Mouse (Mus musculus): Measurements from ENCODE around the gene Qpctl. TPM values are rescaled to one million over a fixed set of nuclear protein-coding genes. Genes with fewer than 3 reads are reported as not detected.

Qpctl gene
- total and polyA plus RNA-seq, 3 experiments, result 3.1 to 6.5 TPM; not detected in 1

- H3K36me3 ChIP-seq (ENCODE audit: control insufficient read depth in 1 of 2, insufficient read depth in 2 of 2, low read length in 2 of 2), result 0 out of 4 replicates have a peak, but pooled peaks cover 0 to 2% of the 10 kb centered on the region in 2 experiments
- DNase-seq (ENCODE audit: low read depth, low spot score), result peak; percentile 95
- peaks cover 0 to 4% of the 10 kb centered on the region in 2 experiments; a peak in 2 of 4 replicates for H3K4me1 ChIP-seq (ENCODE audit: control insufficient read depth in 1 of 2, insufficient read depth in 2 of 2, low read length in 2 of 2)
- H3K27me3 ChIP-seq (ENCODE audit: control insufficient read depth in 1 of 2, insufficient read depth in 2 of 2, low read length in 2 of 2), result no peaks in the 10 kb centered on the region
- peak overlapping the region; percentile 30 to 40; a peak in 3 of 4 replicates for H3K4me3 ChIP-seq (ENCODE audit: control insufficient read depth in 1 of 2, insufficient read depth in 1 of 2, low read depth in 2 of 2, low read length in 2 of 2)
- peak overlapping the region; percentile 33; the same call in 1 of the 2 replicates for H3K9ac ChIP-seq (ENCODE audit: control insufficient read depth, low read depth, low read length, poor library complexity, severe bottlenecking)
- H3K79me2 ChIP-seq (ENCODE audit: control insufficient read depth, insufficient read depth, low read length, poor library complexity), result no peaks in the 10 kb centered on the region
- H3K27ac ChIP-seq (ENCODE audit: control insufficient read depth, low read depth, low read length), result no peak overlapping the region
- 0 out of 4 replicates have a peak, but pooled peaks of 1 of the 2 experiments have one; percentile 17 for TF ChIP-seq EP300 (IDR thresholded peaks at IDR 0.05; ENCODE audit: low read depth in 1 of 2, low read length in 2 of 2)
- peak; percentile 99 for TF ChIP-seq SIN3A (IDR thresholded peaks at IDR 0.05; ENCODE audit: low read length)
- TF ChIP-seq KAT2A (conservative IDR thresholded peaks at IDR 0.05; ENCODE audit: low read depth, low read length), result no peak
- TF ChIP-seq CHD1 (IDR thresholded peaks at IDR 0.05; ENCODE audit: low read depth, low read length), result no peak
- TF ChIP-seq ZKSCAN1 (IDR thresholded peaks at IDR 0.05; ENCODE audit: low read depth, low read length), result no peak
- peak; percentile 98 for TF ChIP-seq MAX (IDR thresholded peaks at IDR 0.05; ENCODE audit: low read length)
- peak; percentile 95 for TF ChIP-seq USF1 (IDR thresholded peaks at IDR 0.05; ENCODE audit: low read depth, low read length)
- 0 out of 2 replicates have a peak, but pooled peaks have one; percentile 39 for TF ChIP-seq ELF1 (IDR thresholded peaks at IDR 0.05; ENCODE audit: low read depth, low read length)
- no peak for TF ChIP-seq ZMIZ1 (IDR thresholded peaks at IDR 0.05; ENCODE audit: low read depth, low read length)
- no peak for TF ChIP-seq TBP (IDR thresholded peaks at IDR 0.05; ENCODE audit: low read depth, low read length)
- no peak for TF ChIP-seq GABPA (IDR thresholded peaks at IDR 0.05; ENCODE audit: low read depth, low read length)
- TF ChIP-seq MEF2A (IDR thresholded peaks at IDR 0.05; ENCODE audit: extremely low read depth, insufficient replicate concordance, low read depth, low read length, poor library complexity, severe bottlenecking), result no peak
- no peak for TF ChIP-seq TAL1 (IDR thresholded peaks at IDR 0.05; ENCODE audit: low read length)
- TF ChIP-seq NELFE (IDR thresholded peaks at IDR 0.05; ENCODE audit: low read depth, low read length), result no peak
- peak in 1 of 2 experiments; percentile 68; a peak in 3 of 4 replicates for TF ChIP-seq USF2 (IDR thresholded peaks at IDR 0.05; ENCODE audit: borderline replicate concordance in 1 of 2, insufficient read depth in 1 of 2, low read depth in 1 of 2, low read length in 2 of 2)
- peak; percentile 77 for TF ChIP-seq HCFC1 (IDR thresholded peaks at IDR 0.05; ENCODE audit: low read depth, low read length)
- no peak for TF ChIP-seq ZC3H11A (IDR thresholded peaks at IDR 0.05; ENCODE audit: low read depth, low read length)
- TF ChIP-seq ZNF384 (IDR thresholded peaks at IDR 0.05; ENCODE audit: low read depth, low read length), result no peak
- no peak for TF ChIP-seq MYC (IDR thresholded peaks at IDR 0.05; ENCODE audit: low read depth, low read length)
- TF ChIP-seq E2F4 (IDR thresholded peaks at IDR 0.05; ENCODE audit: borderline replicate concordance, low read depth, low read length), result no peak
- peak; percentile 67; the same call in 1 of the 2 replicates for TF ChIP-seq MAZ (IDR thresholded peaks at IDR 0.05; ENCODE audit: low read depth, low read length)
- TF ChIP-seq MYB (IDR thresholded peaks at IDR 0.05; ENCODE audit: low read depth, low read length), result no peak
- peak; percentile 97 for TF ChIP-seq MXI1 (IDR thresholded peaks at IDR 0.05; ENCODE audit: low read depth, low read length)
- TF ChIP-seq BHLHE40 (IDR thresholded peaks at IDR 0.05; ENCODE audit: borderline replicate concordance, low read depth, low read length), result peak; percentile 82
- TF ChIP-seq UBTF (IDR thresholded peaks at IDR 0.05; ENCODE audit: borderline replicate concordance, insufficient read depth, low read depth, low read length), result no peak
- peak; percentile 80 for TF ChIP-seq NRF1 (IDR thresholded peaks at IDR 0.05; ENCODE audit: insufficient read depth, low read depth, low read length, poor library complexity, severe bottlenecking)
- peak; percentile 46 to 81 (median 74); a peak in 5 of 6 replicates for TF ChIP-seq CTCF (IDR thresholded peaks at IDR 0.05 in 2 of 3, conservative IDR thresholded peaks at IDR 0.05 in 1 of 3; ENCODE audit: control insufficient read depth in 1 of 3, insufficient read depth in 1 of 3, low read depth in 2 of 3, low read length in 3 of 3, poor library complexity in 1 of 3, severe bottlenecking in 1 of 3)
- TF ChIP-seq ETS1 (IDR thresholded peaks at IDR 0.05; ENCODE audit: low read depth, low read length), result peak; percentile 18; the same call in 1 of the 2 replicates
- TF ChIP-seq GATA1 (IDR thresholded peaks at IDR 0.05; ENCODE audit: low read depth, low read length), result no peak
- 0 out of 2 replicates have a peak, but pooled peaks have one; percentile 42 for TF ChIP-seq POLR2AphosphoS2 (IDR thresholded peaks at IDR 0.05; ENCODE audit: low read length)
- no peaks in the 10 kb centered on the region for H3K9me3 ChIP-seq (replicated peaks; ENCODE audit: insufficient read depth, low read length)
Observed at GRCm38 (mm10) chr7:19131324-19131848, 17.7 kb downstream of the Qpctl start.
